Mouse (Mus musculus): ENCODE results near the gene Sparcl1.

- TF ChIP-seq POLR2A (IDR thresholded peaks at IDR 0.05; ENCODE audit: borderline replicate concordance, low read depth, low read length): no peak
- TF ChIP-seq CTCF (IDR thresholded peaks at IDR 0.05; ENCODE audit: low read depth, low read length): no peak
These were observed 11.6 kb downstream of the Sparcl1 start for GRCm38 (mm10) chr5:104101678-104102531.

All from bone marrow macrophage, adult 2 months (primary cell).